Mouse (Mus musculus): Measurements from ENCODE around the gene Flt1.

Gene Flt1

DNA sequence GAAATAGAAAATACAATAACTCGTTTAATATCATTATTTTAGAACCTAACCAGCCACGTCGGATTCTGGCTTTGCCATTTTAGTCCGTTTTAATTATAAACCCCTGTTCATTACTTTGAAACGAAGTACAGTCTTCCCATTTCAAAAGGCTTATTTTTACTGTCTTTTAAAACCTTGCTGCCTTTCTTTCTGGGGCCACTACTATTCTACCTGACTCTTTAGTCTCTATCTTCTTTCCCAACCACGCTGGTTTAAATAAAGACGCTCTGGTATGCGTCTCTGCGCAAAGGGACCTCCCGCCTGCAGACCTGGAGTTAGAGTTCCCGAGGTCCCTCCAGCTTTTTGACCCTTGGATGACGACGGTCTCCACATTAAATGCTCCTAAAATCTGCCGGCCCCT is 1.4 kb downstream of the Flt1 start:
- no peak for DNase-seq

- DNase-seq, result no peak
Measured at GRCm38 (mm10) chr5:147723811-147724210, 2.0 kb downstream of the Flt1 start.

DNA sequence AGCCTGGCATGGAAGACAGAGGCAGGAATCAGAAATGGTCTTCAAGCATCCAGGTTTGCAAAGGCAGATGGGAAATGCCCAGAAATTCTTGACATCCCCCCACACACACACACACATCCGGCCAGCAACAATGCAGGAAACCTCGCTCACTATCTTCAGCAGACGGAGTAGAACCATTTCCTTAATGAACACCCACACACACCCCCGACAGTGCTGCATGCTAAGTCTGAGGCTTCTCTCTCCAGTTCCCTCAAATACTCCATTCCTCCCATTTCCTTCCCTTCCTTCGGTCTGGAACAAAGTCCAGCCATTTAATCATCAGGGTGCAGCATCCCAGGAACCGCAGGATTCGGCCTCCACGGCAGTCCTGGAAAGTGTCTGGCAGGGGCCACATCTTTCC is 4.4 kb downstream of the Flt1 start:
- peak; percentile 34 for DNase-seq

- no peak for DNase-seq
Measured at GRCm38 (mm10) chr5:147718335-147718734, 7.5 kb downstream of the Flt1 start.

GRCm38 (mm10) chr5:147716697-147717217 is 9.1 kb downstream of the Flt1 start:
- DNase-seq, result no peak

GRCm38 (mm10) chr5:147716276-147716675 is 9.5 kb downstream of the Flt1 start:
- no peak for DNase-seq

DNA sequence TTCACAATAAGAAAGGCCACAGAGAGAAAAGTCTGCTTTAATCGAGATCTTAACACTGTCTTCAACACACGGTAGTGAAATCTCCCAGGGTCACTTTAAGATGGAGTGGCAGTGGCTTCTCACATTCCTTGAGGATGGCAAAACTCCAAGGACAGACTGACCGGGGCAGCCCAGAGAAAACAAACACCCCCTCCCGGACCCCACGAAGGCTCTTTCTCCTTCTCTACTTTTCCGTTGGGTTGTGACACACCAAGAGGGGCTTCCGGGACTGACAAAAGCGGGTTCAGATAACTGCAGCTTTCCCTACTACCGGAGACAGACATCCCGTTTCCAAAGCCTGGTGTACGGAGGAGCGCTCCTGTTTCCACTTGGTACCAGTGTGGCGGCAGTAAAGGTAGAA is 10.4 kb downstream of the Flt1 start:
- DNase-seq, result no peak

- no peak for DNase-seq
Measured at GRCm38 (mm10) chr5:147708500-147708899, 17.3 kb downstream of the Flt1 start.

- no peak for DNase-seq
Measured at GRCm38 (mm10) chr5:147707479-147707878, 18.3 kb downstream of the Flt1 start.

- DNase-seq, result no peak
Measured at GRCm38 (mm10) chr5:147704890-147705289, 20.9 kb downstream of the Flt1 start.

DNA sequence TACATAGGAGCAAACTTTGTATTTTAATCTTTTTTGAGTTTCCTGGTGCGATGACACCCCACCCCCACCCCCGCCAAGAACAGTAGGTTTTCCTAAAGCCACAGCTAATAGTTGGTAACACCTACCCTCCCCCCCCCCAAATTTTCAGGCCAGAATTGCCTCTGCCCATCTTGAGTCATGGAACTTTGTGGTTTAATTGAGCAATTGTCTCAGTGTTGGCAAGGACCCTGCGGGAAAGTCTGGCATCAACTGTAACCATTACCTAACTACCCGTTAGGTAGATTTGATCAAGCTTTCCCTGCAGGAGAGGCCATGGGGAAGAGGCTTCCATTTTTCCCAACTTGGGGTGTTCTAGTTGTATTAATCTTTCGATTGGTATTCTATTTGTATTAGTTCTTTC is 23.4 kb downstream of the Flt1 start:
- no peak for DNase-seq

GRCm38 (mm10) chr5:147701024-147701423 is 24.8 kb downstream of the Flt1 start:
- DNase-seq, result no peak

GRCm38 (mm10) chr5:147698044-147698443 is 27.8 kb downstream of the Flt1 start:
- DNase-seq, result no peak

DNA sequence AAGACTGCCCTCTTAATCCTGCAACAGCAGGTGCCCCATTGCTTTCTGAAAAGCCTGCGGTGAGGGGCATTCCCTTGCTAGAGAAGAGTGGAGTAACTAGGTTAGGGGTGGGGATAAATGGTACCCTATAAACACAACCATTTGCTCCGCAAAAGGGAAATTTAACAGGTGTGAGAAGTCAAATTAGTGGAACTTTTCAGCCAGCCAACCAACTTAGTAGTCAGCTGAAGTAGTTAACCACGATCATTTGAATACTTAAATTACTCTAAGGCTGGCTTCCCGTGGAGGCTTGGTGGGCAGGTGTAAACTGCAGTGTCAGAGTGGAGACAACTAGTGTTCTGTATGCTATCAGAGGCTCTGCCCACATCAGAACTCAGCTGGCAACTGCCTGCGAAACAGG is 28.6 kb downstream of the Flt1 start:
- no peak for DNase-seq

DNA sequence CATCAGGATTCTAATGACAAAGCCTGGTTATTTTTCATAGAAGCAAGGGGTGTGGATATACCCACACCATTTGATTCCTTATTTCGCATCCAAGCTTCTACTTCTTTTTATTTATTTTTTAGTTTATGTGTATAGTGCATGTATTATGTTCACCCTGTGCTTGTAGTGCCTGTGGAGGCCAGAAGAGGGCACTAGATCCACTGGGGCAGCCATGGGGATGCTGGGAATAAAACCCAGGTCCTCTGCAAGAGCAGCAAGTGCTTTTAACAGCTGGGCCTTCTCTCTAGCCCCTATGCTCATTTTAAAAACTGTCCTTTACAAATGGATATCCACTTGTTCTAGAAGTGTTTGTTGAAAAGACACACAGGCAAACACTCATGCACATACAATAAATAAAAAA is 33.2 kb downstream of the Flt1 start:
- no peak for DNase-seq

- no peak for DNase-seq
Measured at GRCm38 (mm10) chr5:147683707-147684323, 42.0 kb downstream of the Flt1 start.

DNA sequence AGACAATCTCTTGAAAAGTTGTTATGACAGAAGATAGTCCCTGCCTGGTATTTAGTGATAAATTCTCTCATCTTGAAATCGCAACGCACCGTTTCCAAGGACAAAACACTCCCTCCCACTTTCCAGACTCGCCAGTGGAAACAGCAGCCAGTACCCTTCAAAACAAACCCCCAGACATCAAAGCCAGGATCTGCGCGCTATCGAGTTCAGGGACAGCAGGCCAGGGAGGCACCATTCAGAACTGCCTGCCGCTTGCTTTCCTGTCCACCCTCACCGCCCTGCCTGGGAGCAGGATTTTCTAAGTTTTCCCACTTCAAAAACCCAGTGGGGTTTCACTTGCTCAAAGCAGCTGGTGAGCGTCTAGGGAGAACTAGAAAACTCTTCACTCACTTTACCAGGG is 44.6 kb downstream of the Flt1 start:
- no peak for DNase-seq

DNA sequence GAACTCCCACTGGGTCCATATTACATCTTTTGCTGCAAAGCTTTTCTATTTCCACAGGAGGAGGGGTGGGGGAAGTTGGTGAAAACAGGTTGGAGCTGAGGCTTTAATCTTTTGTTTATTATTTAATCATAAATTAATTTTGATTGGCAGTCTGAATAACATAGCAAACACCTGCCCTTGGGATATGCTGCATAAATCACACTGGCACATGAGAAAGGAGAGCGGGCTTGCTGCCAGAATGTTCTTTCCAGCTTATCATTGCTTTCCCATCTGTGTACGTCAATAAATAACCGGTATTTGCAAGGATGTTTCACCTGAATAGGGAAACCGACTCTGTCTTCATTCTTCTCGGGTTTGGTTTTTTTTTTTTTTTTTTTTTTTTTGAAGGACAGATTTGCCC is 45.1 kb downstream of the Flt1 start:
- peak; percentile 24 for DNase-seq

DNA sequence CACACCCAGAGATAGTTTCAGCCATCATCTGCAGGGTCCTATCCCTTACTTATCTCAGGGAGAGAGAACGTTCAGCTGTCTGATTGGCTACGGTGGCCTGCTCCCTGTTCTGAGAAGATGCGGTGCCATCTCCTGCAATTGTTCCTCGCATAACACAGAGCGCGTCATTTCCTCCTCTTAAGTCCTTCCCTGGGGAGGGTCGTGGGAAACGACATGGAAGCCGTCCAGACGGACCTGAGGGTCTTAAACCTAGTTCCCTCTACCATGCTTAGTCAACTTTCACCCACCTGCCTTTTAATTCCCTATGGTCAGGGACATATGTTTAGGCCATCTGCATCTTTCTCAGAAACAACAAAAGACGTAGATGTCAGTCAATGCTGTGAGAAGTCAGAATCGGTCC is 46.5 kb downstream of the Flt1 start:
- no peak for DNase-seq

DNA sequence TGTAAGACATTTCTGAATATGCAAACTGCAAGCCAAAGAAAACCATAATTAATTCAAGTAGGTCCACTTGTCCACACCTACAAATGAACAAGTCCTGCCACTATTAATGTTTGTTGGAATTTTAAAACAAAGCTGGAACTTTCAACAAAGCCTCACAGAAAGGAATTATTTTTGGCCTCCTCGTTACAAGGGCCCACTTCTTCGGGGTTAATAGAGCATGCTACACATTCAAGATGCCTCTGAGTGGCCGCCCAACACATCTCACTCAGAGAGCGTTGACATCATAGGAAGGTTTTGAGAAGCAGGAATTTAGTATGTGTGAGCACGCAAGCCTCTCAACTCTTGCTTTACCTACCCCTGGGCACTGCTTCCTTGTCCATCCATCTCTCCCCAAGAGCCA is 50.0 kb downstream of the Flt1 start:
- DNase-seq, result no peak

GRCm38 (mm10) chr5:147671765-147672424 is 53.9 kb downstream of the Flt1 start:
- DNase-seq, result peak; percentile 6

DNA sequence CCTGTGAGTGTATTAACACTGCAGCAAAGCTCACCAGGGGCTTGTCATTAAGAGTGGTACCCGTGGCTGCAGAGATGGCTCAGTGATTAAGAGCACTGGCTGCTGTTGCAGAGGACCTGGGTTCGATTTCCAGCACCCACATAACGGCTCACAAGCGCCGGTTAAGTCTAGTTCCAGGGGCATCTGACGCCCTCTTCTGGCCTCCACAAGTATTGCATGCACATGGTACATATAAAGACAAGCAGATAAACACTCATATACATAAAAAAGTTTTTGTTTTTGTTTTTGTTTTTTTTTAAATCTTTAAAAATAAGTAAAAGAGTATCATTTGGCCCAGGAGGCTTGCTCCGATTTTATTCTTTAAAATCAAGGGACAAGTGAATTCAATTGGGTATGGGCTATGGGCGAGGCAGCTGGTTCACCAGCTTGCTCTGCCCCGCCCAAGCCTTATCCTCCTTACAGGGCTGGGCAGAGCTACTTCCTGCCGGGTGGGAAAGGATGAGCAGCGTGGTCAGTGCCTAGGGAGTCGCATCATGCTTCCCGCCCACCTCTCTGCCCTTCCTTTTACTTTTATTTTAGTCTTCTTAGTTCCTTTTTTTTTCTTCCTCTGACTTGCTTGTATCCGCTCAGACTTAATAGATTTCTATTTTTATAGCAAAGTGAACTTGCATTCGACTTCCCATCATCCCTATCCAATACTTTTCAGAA is 57.0 kb downstream of the Flt1 start:
- no peak for DNase-seq

DNA sequence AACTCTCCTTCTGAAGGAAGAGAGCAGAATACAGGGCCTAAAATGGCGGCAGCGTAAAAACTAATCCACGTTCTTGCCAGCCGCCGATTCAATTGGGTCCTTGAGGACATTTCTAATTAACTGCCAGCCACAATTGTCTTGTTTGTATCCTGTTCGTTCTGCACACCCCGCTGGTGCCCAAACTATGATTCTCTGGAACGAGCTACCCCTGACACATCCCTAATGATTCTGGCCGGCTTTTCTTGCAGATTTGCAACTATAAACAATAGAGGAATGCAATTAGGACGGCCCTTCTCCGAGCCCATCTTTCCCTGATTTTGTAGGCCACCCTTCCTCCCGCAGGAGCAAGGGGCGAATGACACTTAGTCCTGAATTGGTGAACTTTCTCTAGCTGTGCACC is 59.9 kb downstream of the Flt1 start:
- DNase-seq, result no peak

DNA sequence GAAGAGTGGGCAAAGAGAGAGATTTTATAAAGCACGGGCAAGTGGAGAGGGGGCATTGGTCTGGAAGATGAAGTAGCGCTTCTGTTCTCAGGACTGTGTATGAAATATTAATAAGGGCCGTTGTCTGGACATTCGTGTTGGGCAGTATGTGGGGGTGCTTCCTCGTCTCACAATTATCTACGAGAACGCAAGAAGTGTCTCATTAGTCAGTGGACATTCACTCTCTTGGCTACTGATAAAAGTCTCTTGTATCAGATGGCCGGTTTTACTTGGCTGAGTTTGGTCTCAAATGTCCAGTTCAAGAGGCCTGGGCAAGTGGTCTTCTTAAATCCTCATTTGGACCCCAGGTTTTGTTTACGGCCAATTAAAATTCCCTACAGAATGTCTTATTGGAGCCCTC is 60.4 kb downstream of the Flt1 start:
- DNase-seq, result no peak
